Mouse (Mus musculus): ENCODE measurements around the gene Cxcl9. TPM values are rescaled to one million over a fixed set of nuclear protein-coding genes. Genes with fewer than 3 reads are reported as not detected.
A peak's percentile ranks its signal among the peaks of the same experiment; 100 is the strongest.
"Not testable (repeated sequence)": the region's sequence is repeated elsewhere in the genome, so short reads cannot be mapped to it uniquely, and the experiment has no call there.

The Cxcl9 gene
- under 1 TPM; 0.30 to 0.36 TPM for total RNA-seq (2021)
- long read RNA-seq, experiment 1: 0 reads
- long read RNA-seq, experiment 2: 0 reads

- DNase-seq (ENCODE audit: low spot score): no peak
Observed at GRCm38 (mm10) chr5:92327929-92328328, at the start of gene Cxcl9. TSS of gene Cxcl9 (minus strand) at chr5:92328079.

- no peak for DNase-seq (ENCODE audit: low spot score)
Observed at GRCm38 (mm10) chr5:92376795-92377405, 49.0 kb upstream of the Cxcl9 start.

- DNase-seq (ENCODE audit: low spot score): no peak
Observed at GRCm38 (mm10) chr5:92375368-92375767, 47.5 kb upstream of the Cxcl9 start.

GRCm38 (mm10) chr5:92374721-92375142 lies 46.9 kb upstream of the Cxcl9 start:
- DNase-seq (ENCODE audit: low spot score): no peak

- no peak for DNase-seq (ENCODE audit: low spot score)
Observed at GRCm38 (mm10) chr5:92372605-92373004, 44.7 kb upstream of the Cxcl9 start.

GRCm38 (mm10) chr5:92371361-92371976 lies 43.6 kb upstream of the Cxcl9 start:
- no peak for DNase-seq (ENCODE audit: low spot score)

- no peak for DNase-seq (ENCODE audit: low spot score)
Observed at GRCm38 (mm10) chr5:92370891-92371290, 43.0 kb upstream of the Cxcl9 start.

GRCm38 (mm10) chr5:92370392-92370791 lies 42.5 kb upstream of the Cxcl9 start:
- DNase-seq (ENCODE audit: low spot score): no peak

GRCm38 (mm10) chr5:92369151-92369994 lies 41.5 kb upstream of the Cxcl9 start:
- peak; percentile 74 for DNase-seq (ENCODE audit: low spot score)

- peak; percentile 80 for DNase-seq (ENCODE audit: low spot score)
Observed at GRCm38 (mm10) chr5:92368392-92368791, 40.5 kb upstream of the Cxcl9 start.

- no peak for DNase-seq (ENCODE audit: low spot score)
Observed at GRCm38 (mm10) chr5:92366565-92366964, 38.7 kb upstream of the Cxcl9 start.

GRCm38 (mm10) chr5:92365146-92365705 lies 37.3 kb upstream of the Cxcl9 start:
- DNase-seq (ENCODE audit: low spot score): no peak

GRCm38 (mm10) chr5:92364011-92364410 lies 36.1 kb upstream of the Cxcl9 start:
- no peak for DNase-seq (ENCODE audit: low spot score)

GRCm38 (mm10) chr5:92363179-92363578 lies 35.3 kb upstream of the Cxcl9 start:
- DNase-seq (ENCODE audit: low spot score): no peak

- DNase-seq (ENCODE audit: low spot score): peak; percentile 38
Observed at GRCm38 (mm10) chr5:92358767-92359455, 31.0 kb upstream of the Cxcl9 start.

GRCm38 (mm10) chr5:92358033-92358432 lies 30.2 kb upstream of the Cxcl9 start:
- no peak for DNase-seq (ENCODE audit: low spot score)

GRCm38 (mm10) chr5:92353517-92353916 lies 25.6 kb upstream of the Cxcl9 start:
- DNase-seq (ENCODE audit: low spot score): peak; percentile 66

GRCm38 (mm10) chr5:92352716-92353115 lies 24.8 kb upstream of the Cxcl9 start:
- DNase-seq (ENCODE audit: low spot score): not testable (repeated sequence)

- no peak for DNase-seq (ENCODE audit: low spot score)
Observed at GRCm38 (mm10) chr5:92349731-92350130, 21.9 kb upstream of the Cxcl9 start.

- DNase-seq (ENCODE audit: low spot score): peak; percentile 70
Observed at GRCm38 (mm10) chr5:92348794-92349413, 21.0 kb upstream of the Cxcl9 start, which contains the start of gene Cxcl10. TSS of gene Cxcl10 (minus strand) at chr5:92348889.

GRCm38 (mm10) chr5:92345006-92345405 lies 17.1 kb upstream of the Cxcl9 start:
- DNase-seq (ENCODE audit: low spot score): peak; percentile 70

Data from gastrocnemius, adult 18-20 months (tissue).